Mouse (Mus musculus) large intestine, adult 2 months (tissue): ENCODE results near the gene Slc44a3. TPM values are rescaled to one million over a fixed set of nuclear protein-coding genes. Genes with fewer than 3 reads are reported as not detected.

Experiments used
- DNase-seq: peaks from one replicate; pipeline ENCODE4 v3.0.0-alpha.2; 2012; ENCODE audit warnings: low read depth, low spot score
- WGBS: fragments of 180-500 bp; shearing (Covaris S2); methylation state at CpG from one replicate; pipeline ENCODE4 v1.1.7; 2018; 5-methylcytosine and 5-hydroxymethylcytosine counted together
- polyA plus RNA-seq: library from polyadenylated mRNA; depleted of rRNA; stranded (reverse); fragments of >200 nt; gene quantifications from 2 replicates; pipeline ENCODE4 v1.2.3, GENCODE M21; 2012; rRNA removed

Gene Slc44a3
- polyA plus RNA-seq = 12.0 and 20.6 TPM in 2 replicates

GRCm38 (mm10) chr3:121532176-121532575 is at the start of gene Slc44a3:
Slc44a3 (minus strand) TSS chr3:121532404.
- 9% methylated on average over 24 of the region's 24 CpGs for WGBS
- peak; percentile 92 for DNase-seq

GRCm38 (mm10) chr3:121579880-121580549 is 47.8 kb upstream of the Slc44a3 start:
- WGBS = 91% methylated on average over 6 of the region's 6 CpGs
- DNase-seq = no peak

- no peak for DNase-seq
- 90% methylated on average over 5 of the region's 5 CpGs for WGBS
Observed at GRCm38 (mm10) chr3:121579402-121579801, 47.2 kb upstream of the Slc44a3 start.

GRCm38 (mm10) chr3:121578706-121579105 is 46.5 kb upstream of the Slc44a3 start:
- 84% methylated on average over 3 of the region's 5 CpGs for WGBS
- DNase-seq = no peak

GRCm38 (mm10) chr3:121577641-121578040 is 45.4 kb upstream of the Slc44a3 start:
- DNase-seq = no peak
- WGBS = 89% methylated on average over 5 of the region's 5 CpGs

GRCm38 (mm10) chr3:121577032-121577591 is 44.9 kb upstream of the Slc44a3 start:
- 41% methylated on average over 10 of the region's 10 CpGs for WGBS

GRCm38 (mm10) chr3:121576367-121576766 is 44.2 kb upstream of the Slc44a3 start:
- DNase-seq = no peak
- WGBS = 81% methylated on average over 6 of the region's 6 CpGs

More at GRCm38 (mm10) chr3:121577032-121577591, 44.9 kb upstream of the Slc44a3 start:
- DNase-seq = no peak

GRCm38 (mm10) chr3:121574386-121574785 is 42.2 kb upstream of the Slc44a3 start:
- no peak for DNase-seq
- 82% methylated on average over 4 of the region's 4 CpGs for WGBS

- DNase-seq = no peak
- 77% methylated on average over 7 of the region's 7 CpGs for WGBS
Observed at GRCm38 (mm10) chr3:121573858-121574257, 41.7 kb upstream of the Slc44a3 start.

GRCm38 (mm10) chr3:121571491-121571890 is 39.3 kb upstream of the Slc44a3 start:
- WGBS = 90% methylated on average over 4 of the region's 4 CpGs
- DNase-seq = no peak

GRCm38 (mm10) chr3:121570623-121571022 is 38.4 kb upstream of the Slc44a3 start:
- DNase-seq = no peak
- 85% methylated on average over 11 of the region's 11 CpGs for WGBS

- DNase-seq = no peak
- WGBS = 73% methylated on average over 5 of the region's 5 CpGs
Observed at GRCm38 (mm10) chr3:121569767-121570166, 37.6 kb upstream of the Slc44a3 start.

- 83% methylated on average over 9 of the region's 9 CpGs for WGBS
- no peak for DNase-seq
Observed at GRCm38 (mm10) chr3:121569004-121569403, 36.8 kb upstream of the Slc44a3 start.

- DNase-seq = no peak
- 85% methylated on average over 9 of the region's 9 CpGs for WGBS
Observed at GRCm38 (mm10) chr3:121567904-121568303, 35.7 kb upstream of the Slc44a3 start.

GRCm38 (mm10) chr3:121567337-121567900 is 35.2 kb upstream of the Slc44a3 start:
- no peak for DNase-seq
- whole genome bisulfite sequencing = 83% methylated on average over 2 of the region's 2 CpGs

- 54% methylated on average over 4 of the region's 4 CpGs for WGBS
Observed at GRCm38 (mm10) chr3:121566901-121567300, 34.7 kb upstream of the Slc44a3 start.

GRCm38 (mm10) chr3:121561803-121562202 is 29.6 kb upstream of the Slc44a3 start:
- no peak for DNase-seq
- 71% methylated on average over 3 of the region's 3 CpGs for WGBS

More at GRCm38 (mm10) chr3:121566901-121567300, 34.7 kb upstream of the Slc44a3 start:
- DNase-seq = no peak

GRCm38 (mm10) chr3:121560115-121560865 is 28.1 kb upstream of the Slc44a3 start:
- WGBS = 40% methylated on average over 14 of the region's 14 CpGs
- no peak for DNase-seq

- 65% methylated on average over 15 of the region's 15 CpGs for WGBS
- no peak for DNase-seq
Observed at GRCm38 (mm10) chr3:121559406-121560114, 27.4 kb upstream of the Slc44a3 start.

GRCm38 (mm10) chr3:121558861-121559260 is 26.7 kb upstream of the Slc44a3 start:
- WGBS = 95% methylated on average over 8 of the region's 8 CpGs
- no peak for DNase-seq
